Comparison of ENCODE assay signal across 13 mouse cellular contexts in the genomic region with DNA sequence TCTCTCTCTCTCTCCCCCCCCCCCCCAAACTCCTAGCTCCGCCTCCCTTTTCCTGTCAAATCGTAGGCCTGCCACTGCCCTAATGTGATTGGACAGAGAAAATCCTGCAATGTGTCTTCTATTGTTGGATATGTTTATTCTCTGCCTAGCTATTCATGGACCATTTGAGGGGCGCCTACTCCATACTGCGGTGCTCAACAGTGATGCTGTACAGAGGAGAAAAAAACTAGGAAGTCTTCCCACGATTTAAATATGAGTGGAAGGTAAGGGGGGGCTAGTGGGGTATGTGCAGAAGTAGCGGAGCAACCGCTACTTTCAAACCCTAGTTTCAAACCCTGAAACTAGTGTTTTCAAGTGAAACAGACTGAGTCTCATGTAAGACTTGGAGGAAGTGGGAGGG.
DNase-seq lines count a peak whose midpoint lies in the region; ATAC-seq and TF ChIP-seq lines count a peak whose summit lies in the region.
"Had no signal": no experiment of that assay in that cellular context is flagged by ENCODE, and none has a peak within 500 bp of the region (broad histone marks: within the 10 kb centered on the region; RNA-seq: fewer than 3 reads in every experiment).

No protein-coding gene starts in this region.

- H3K27me3 ChIP-seq in forebrain, embryonic 10.5 days (ENCODE audit: poor library complexity, severe bottlenecking) = no peaks in the 10 kb centered on the region
- H3K27me3 ChIP-seq in forebrain, postnatal 0 days (ENCODE audit: insufficient read depth, low read length) = no peaks in the 10 kb centered on the region
- no peaks in the 10 kb centered on the region for H3K27me3 ChIP-seq in hindbrain, embryonic 11.5 days (ENCODE audit: control insufficient read depth, insufficient read depth, low read length)
- H3K27me3 ChIP-seq in hindbrain, postnatal 0 days (ENCODE audit: insufficient read depth, low read length) = no peaks in the 10 kb centered on the region
- H3K27me3 ChIP-seq in midbrain, embryonic 12.5 days = no peaks in the 10 kb centered on the region
- no peaks in the 10 kb centered on the region for H3K27me3 ChIP-seq in midbrain, embryonic 15.5 days (replicated peaks)
- H3K27me3 ChIP-seq: limb, embryonic 15.5 days; neural tube, embryonic 13.5 days had no signal

- no peaks in the 10 kb centered on the region for H3K79me2 ChIP-seq in macrophage (ENCODE audit: inconsistent target)

- H3K4me1 ChIP-seq in forebrain, embryonic 10.5 days = peaks cover 15% of the 10 kb centered on the region
- H3K4me1 ChIP-seq in forebrain, postnatal 0 days (ENCODE audit: insufficient read depth) = no peaks in the 10 kb centered on the region
- H3K4me1 ChIP-seq in hindbrain, embryonic 11.5 days (replicated peaks; ENCODE audit: control insufficient read depth, insufficient read depth, low read length) = no peaks in the 10 kb centered on the region
- no peaks in the 10 kb centered on the region for H3K4me1 ChIP-seq in hindbrain, postnatal 0 days (ENCODE audit: insufficient read depth, low read length)
- peaks cover 9% of the 10 kb centered on the region for H3K4me1 ChIP-seq in midbrain, embryonic 12.5 days
- H3K4me1 ChIP-seq in midbrain, embryonic 15.5 days = no peaks in the 10 kb centered on the region

- no peak for TF ChIP-seq CTCF in forebrain, postnatal 0 days (IDR thresholded peaks at IDR 0.05; ENCODE audit: low read depth)
- no peak for TF ChIP-seq CTCF in hindbrain, postnatal 0 days (IDR thresholded peaks at IDR 0.05; ENCODE audit: low read depth)

- H3K36me3 ChIP-seq in forebrain, embryonic 10.5 days (replicated peaks) = no peaks in the 10 kb centered on the region
- no peaks in the 10 kb centered on the region for H3K36me3 ChIP-seq in forebrain, postnatal 0 days (ENCODE audit: insufficient read depth)
- H3K36me3 ChIP-seq in hindbrain, embryonic 11.5 days (ENCODE audit: control insufficient read depth, insufficient read depth, low read length) = no peaks in the 10 kb centered on the region
- H3K36me3 ChIP-seq in hindbrain, postnatal 0 days (ENCODE audit: insufficient read depth, low read length) = no peaks in the 10 kb centered on the region
- H3K36me3 ChIP-seq in midbrain, embryonic 12.5 days = no peaks in the 10 kb centered on the region
- no peaks in the 10 kb centered on the region for H3K36me3 ChIP-seq in midbrain, embryonic 15.5 days (replicated peaks)
- no peaks in the 10 kb centered on the region for H3K36me3 ChIP-seq in macrophage (ENCODE audit: inconsistent target)
- H3K36me3 ChIP-seq: limb, embryonic 15.5 days; neural tube, embryonic 13.5 days had no signal

- ATAC-seq in forebrain, postnatal 0 days = no peak
- ATAC-seq in hindbrain, embryonic 11.5 days (ENCODE audit: low FRiP score) = peak; percentile 76
- ATAC-seq in hindbrain, postnatal 0 days = no peak
- ATAC-seq in midbrain, embryonic 12.5 days (ENCODE audit: low FRiP score, low read depth) = peak; percentile 44; the same call in 1 of the 2 replicates
- no peak for ATAC-seq in midbrain, embryonic 15.5 days (replicated peaks)

- WGBS in forebrain, embryonic 10.5 days = 87% methylated on average over 7 of the region's 7 CpGs
- WGBS in forebrain, postnatal 0 days = 68% methylated on average over 7 of the region's 7 CpGs
- WGBS in hindbrain, embryonic 11.5 days = 75% methylated on average over 7 of the region's 7 CpGs
- 66% methylated on average over 7 of the region's 7 CpGs for whole genome bisulfite sequencing in hindbrain, postnatal 0 days
- 74% methylated on average over 6 of the region's 7 CpGs for WGBS in midbrain, embryonic 12.5 days
- 60% methylated on average over 7 of the region's 7 CpGs for WGBS in midbrain, embryonic 15.5 days
- WGBS in macrophage (ENCODE audit: missing documents) = 61% methylated on average over 5 of the region's 7 CpGs

- H3K27ac ChIP-seq in forebrain, embryonic 10.5 days = peak overlapping the region; percentile 21; the same call in 1 of the 2 replicates
- H3K27ac ChIP-seq in forebrain, postnatal 0 days (ENCODE audit: low read depth, low read length) = no peak overlapping the region
- 0 out of 2 replicates have a peak overlapping the region, but pooled peaks have one; percentile 47 for H3K27ac ChIP-seq in hindbrain, embryonic 11.5 days (ENCODE audit: low read depth, low read length)
- H3K27ac ChIP-seq in hindbrain, postnatal 0 days = no peak overlapping the region
- H3K27ac ChIP-seq in midbrain, embryonic 12.5 days (replicated peaks) = no peak overlapping the region; the same call in 1 of the 2 replicates
- H3K27ac ChIP-seq in midbrain, embryonic 15.5 days = no peak overlapping the region
- H3K27ac ChIP-seq in macrophage = peak overlapping the region; percentile 38; the same call in 1 of the 2 replicates
- H3K27ac ChIP-seq: left cerebral cortex, adult 2 months; neural tube, embryonic 13.5 days had no signal

- no peaks in the 10 kb centered on the region for H3K9me3 ChIP-seq in forebrain, embryonic 10.5 days
- H3K9me3 ChIP-seq in forebrain, postnatal 0 days (ENCODE audit: low read length) = no peaks in the 10 kb centered on the region
- H3K9me3 ChIP-seq in hindbrain, embryonic 11.5 days (ENCODE audit: control insufficient read depth, low read length) = no peaks in the 10 kb centered on the region
- no peaks in the 10 kb centered on the region for H3K9me3 ChIP-seq in hindbrain, postnatal 0 days (ENCODE audit: low read length)
- H3K9me3 ChIP-seq in midbrain, embryonic 12.5 days = no peaks in the 10 kb centered on the region
- H3K9me3 ChIP-seq in midbrain, embryonic 15.5 days = no peaks in the 10 kb centered on the region
- H3K9me3 ChIP-seq: limb, embryonic 15.5 days; neural tube, embryonic 13.5 days had no signal

- H3K4me3 ChIP-seq in forebrain, embryonic 10.5 days = no peak overlapping the region
- no peak overlapping the region for H3K4me3 ChIP-seq in forebrain, postnatal 0 days (ENCODE audit: low read depth, low read length)
- no peak overlapping the region for H3K4me3 ChIP-seq in hindbrain, embryonic 11.5 days (ENCODE audit: low read depth, low read length)
- H3K4me3 ChIP-seq in hindbrain, postnatal 0 days (ENCODE audit: low read length) = no peak overlapping the region
- no peak overlapping the region for H3K4me3 ChIP-seq in midbrain, embryonic 12.5 days
- H3K4me3 ChIP-seq in midbrain, embryonic 15.5 days = no peak overlapping the region
- no peak overlapping the region for H3K4me3 ChIP-seq in macrophage (ENCODE audit: inconsistent target)
- H3K4me3 ChIP-seq: left cerebral cortex, adult 2 months; limb, embryonic 15.5 days; neural tube, embryonic 13.5 days had no signal

- DNase-seq in forebrain, embryonic 10.5 days (ENCODE audit: extremely low spot score, low spot score) = no peak
- no peak for DNase-seq in forebrain, postnatal 0 days
- DNase-seq in hindbrain, embryonic 11.5 days (ENCODE audit: low spot score) = no peak
- no peak for DNase-seq in hindbrain, postnatal 0 days (ENCODE audit: low spot score)
- DNase-seq in adrenal gland, adult 2 months = no peak
- DNase-seq: adrenal gland, adult 8-10 months; cerebellum, postnatal 10 days had no signal

- H3K4me2 ChIP-seq in forebrain, postnatal 0 days (ENCODE audit: low read depth) = no peak overlapping the region
- H3K4me2 ChIP-seq in hindbrain, embryonic 11.5 days (replicated peaks; ENCODE audit: low read depth, low read length) = no peak overlapping the region
- no peak overlapping the region for H3K4me2 ChIP-seq in hindbrain, postnatal 0 days (ENCODE audit: low read depth, low read length)
- peak overlapping the region; percentile 19 for H3K4me2 ChIP-seq in midbrain, embryonic 12.5 days (replicated peaks)
- H3K4me2 ChIP-seq in midbrain, embryonic 15.5 days = no peak overlapping the region
- H3K4me2 ChIP-seq: limb, embryonic 15.5 days; neural tube, embryonic 13.5 days had no signal

- no peak overlapping the region for H3K9ac ChIP-seq in forebrain, postnatal 0 days
- H3K9ac ChIP-seq in hindbrain, embryonic 11.5 days (ENCODE audit: low read depth, low read length) = no peak overlapping the region
- no peak overlapping the region for H3K9ac ChIP-seq in hindbrain, postnatal 0 days (replicated peaks; ENCODE audit: low read length)
- no peak overlapping the region for H3K9ac ChIP-seq in midbrain, embryonic 12.5 days (replicated peaks)
- H3K9ac ChIP-seq in midbrain, embryonic 15.5 days = no peak overlapping the region
- H3K9ac ChIP-seq: limb, embryonic 15.5 days; neural tube, embryonic 13.5 days had no signal

Comparison
In these comparisons a context has a peak if more than half of its experiments do, and no peak if none do; other contexts are left out.
1. H3K27ac ChIP-seq: peak in forebrain, embryonic 10.5 days (single experiment), hindbrain, embryonic 11.5 days (single experiment) and macrophage (single experiment); none in forebrain, postnatal 0 days (single experiment), hindbrain, postnatal 0 days (single experiment), midbrain, embryonic 12.5 days (single experiment) and midbrain, embryonic 15.5 days (single experiment).
2. ATAC-seq: peak in hindbrain, embryonic 11.5 days (single experiment) and midbrain, embryonic 12.5 days (single experiment); none in forebrain, postnatal 0 days (single experiment), hindbrain, postnatal 0 days (single experiment) and midbrain, embryonic 15.5 days (single experiment).